Mouse (Mus musculus): ENCODE data around the gene Nol10. TPM values are rescaled to one million over a fixed set of nuclear protein-coding genes. Genes with fewer than 3 reads are reported as not detected.

Nol10 gene
- polyA plus RNA-seq (2011; ENCODE audit: insufficient read depth, insufficient read length, low replicate concordance, missing spikeins) = 7.6 and 9.6 TPM in 2 replicates

GRCm38 (mm10) chr12:17348048-17349036 is at the start of gene Nol10:
Gene Nol10 (plus strand): TSS chr12:17348458.
- TF ChIP-seq POLR2A (IDR thresholded peaks at IDR 0.05; ENCODE audit: borderline replicate concordance, control insufficient read depth, low read depth, low read length) (peak; percentile 85; the same call in 1 of the 2 replicates), CTCF (IDR thresholded peaks at IDR 0.05; ENCODE audit: control insufficient read depth, insufficient read depth, low read length) (no peak)
- H3K4me1 ChIP-seq (ENCODE audit: control insufficient read depth, insufficient read depth, low read length) = no peaks in the 10 kb centered on the region; the same call in 1 of the 2 replicates
- peak within 1 kb of the TSS; percentile 84 for H3K4me3 ChIP-seq (replicated peaks; ENCODE audit: control insufficient read depth, low read depth, low read length)
- peak within 1 kb of the TSS; percentile 21; the same call in 1 of the 2 replicates for H3K27ac ChIP-seq (ENCODE audit: control insufficient read depth, insufficient read depth, low read depth, low read length, poor library complexity)
- under 1% methylated on average over 42 of the region's 42 CpGs for WGBS

DNA sequence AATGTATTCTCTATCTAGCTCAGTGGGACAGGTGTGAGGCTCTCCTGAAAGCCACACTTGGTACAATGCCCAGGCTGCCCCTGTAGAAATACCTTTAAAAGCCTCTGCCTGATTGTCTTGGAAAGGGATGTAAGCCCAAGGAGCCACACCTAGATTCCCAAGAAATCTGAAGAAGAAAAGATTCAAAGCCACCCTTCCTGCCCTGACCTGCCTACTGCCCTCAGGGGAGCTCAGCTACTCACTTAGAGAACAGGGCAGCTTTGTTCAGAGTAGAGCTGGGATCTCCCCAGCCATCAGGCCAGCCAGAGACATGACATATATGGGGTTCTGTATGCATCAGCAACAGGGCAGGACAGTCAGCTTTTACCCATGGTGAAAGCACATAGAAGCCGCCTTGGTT is 48.4 kb upstream of the Nol10 start:
- Histone ChIP-seq H3K4me1 (ENCODE audit: control insufficient read depth, insufficient read depth, low read length) (no peaks in the 10 kb centered on the region), H3K27ac (ENCODE audit: control insufficient read depth, insufficient read depth, low read depth, low read length, poor library complexity) (no peak overlapping the region), H3K4me3 (replicated peaks; ENCODE audit: control insufficient read depth, low read depth, low read length) (no peak overlapping the region)
- no peak for TF ChIP-seq CTCF (IDR thresholded peaks at IDR 0.05; ENCODE audit: control insufficient read depth, insufficient read depth, low read length)
- TF ChIP-seq POLR2A (IDR thresholded peaks at IDR 0.05; ENCODE audit: borderline replicate concordance, control insufficient read depth, low read depth, low read length) = no peak
- WGBS = 84% methylated on average over 1 of the region's 1 CpGs

GRCm38 (mm10) chr12:17305445-17305844 is 42.8 kb upstream of the Nol10 start:
- Histone ChIP-seq H3K4me1 (ENCODE audit: control insufficient read depth, insufficient read depth, low read length) (no peaks in the 10 kb centered on the region), H3K4me3 (replicated peaks; ENCODE audit: control insufficient read depth, low read depth, low read length) (no peak overlapping the region), H3K27ac (ENCODE audit: control insufficient read depth, insufficient read depth, low read depth, low read length, poor library complexity) (no peak overlapping the region)
- 78% methylated on average over 7 of the region's 7 CpGs for WGBS
- no peak for TF ChIP-seq POLR2A (IDR thresholded peaks at IDR 0.05; ENCODE audit: borderline replicate concordance, control insufficient read depth, low read depth, low read length)
- TF ChIP-seq CTCF (IDR thresholded peaks at IDR 0.05; ENCODE audit: control insufficient read depth, insufficient read depth, low read length) = no peak

GRCm38 (mm10) chr12:17308246-17308645 is 40.0 kb upstream of the Nol10 start:
- Histone ChIP-seq H3K27ac (ENCODE audit: control insufficient read depth, insufficient read depth, low read depth, low read length, poor library complexity) (no peak overlapping the region), H3K4me3 (replicated peaks; ENCODE audit: control insufficient read depth, low read depth, low read length) (no peak overlapping the region), H3K4me1 (ENCODE audit: control insufficient read depth, insufficient read depth, low read length) (no peaks in the 10 kb centered on the region)
- no peak for TF ChIP-seq POLR2A (IDR thresholded peaks at IDR 0.05; ENCODE audit: borderline replicate concordance, control insufficient read depth, low read depth, low read length)
- TF ChIP-seq CTCF (IDR thresholded peaks at IDR 0.05; ENCODE audit: control insufficient read depth, insufficient read depth, low read length) = no peak
- WGBS = 34% methylated on average over 4 of the region's 4 CpGs

DNA sequence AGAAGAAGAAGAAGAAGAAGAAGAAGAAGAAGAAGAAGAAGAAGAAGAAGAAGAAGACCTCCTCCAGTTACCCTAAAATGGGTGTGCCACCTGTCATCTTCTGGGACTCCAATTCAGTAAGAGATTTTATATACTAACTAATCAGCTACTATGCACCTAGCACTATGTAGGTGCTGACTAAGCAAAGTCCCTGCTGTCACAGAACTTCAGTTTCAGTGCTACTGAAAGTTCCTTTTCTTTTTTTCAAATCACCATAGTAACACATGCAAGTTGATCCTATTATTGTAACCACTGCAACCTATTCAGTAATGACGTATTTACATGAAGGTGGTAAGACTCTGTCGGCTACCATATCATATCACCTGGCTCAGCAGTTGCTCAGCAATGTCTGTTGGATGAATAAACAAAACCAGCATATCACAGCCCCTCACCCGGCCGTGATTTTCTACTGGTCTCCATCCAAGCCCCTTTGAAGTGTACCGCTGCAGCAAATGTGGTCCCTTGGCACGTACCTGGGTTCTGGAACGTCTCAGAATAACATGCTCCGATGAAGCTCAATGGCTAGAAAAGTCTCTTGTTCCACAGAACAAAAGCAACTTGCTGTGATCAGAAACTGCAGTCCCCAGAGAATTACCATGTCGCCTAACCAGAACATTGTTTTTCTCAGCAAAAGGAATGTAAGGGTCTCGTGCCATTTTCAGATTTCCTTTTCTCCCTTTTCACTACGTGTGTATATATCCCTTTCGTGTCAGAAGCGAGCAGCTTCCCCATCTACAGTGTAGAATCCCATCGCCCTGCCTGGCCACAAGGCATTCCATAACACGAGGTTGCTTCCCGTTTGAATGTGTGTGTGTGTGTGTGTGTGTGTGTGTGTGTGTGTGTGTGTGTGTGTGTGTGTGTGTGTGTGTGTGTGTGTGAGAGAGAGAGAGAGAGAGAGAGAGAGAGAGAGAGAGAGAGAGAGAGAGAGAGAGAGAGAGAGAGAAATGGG is 37.1 kb upstream of the Nol10 start:
- Histone ChIP-seq H3K4me1 (ENCODE audit: control insufficient read depth, insufficient read depth, low read length) (no peaks in the 10 kb centered on the region), H3K27ac (ENCODE audit: control insufficient read depth, insufficient read depth, low read depth, low read length, poor library complexity) (no peak overlapping the region), H3K4me3 (replicated peaks; ENCODE audit: control insufficient read depth, low read depth, low read length) (no peak overlapping the region)
- TF ChIP-seq CTCF (IDR thresholded peaks at IDR 0.05; ENCODE audit: control insufficient read depth, insufficient read depth, low read length) = no peak
- TF ChIP-seq POLR2A (IDR thresholded peaks at IDR 0.05; ENCODE audit: borderline replicate concordance, control insufficient read depth, low read depth, low read length) = no peak
- WGBS = 69% methylated on average over 16 of the region's 16 CpGs

DNA sequence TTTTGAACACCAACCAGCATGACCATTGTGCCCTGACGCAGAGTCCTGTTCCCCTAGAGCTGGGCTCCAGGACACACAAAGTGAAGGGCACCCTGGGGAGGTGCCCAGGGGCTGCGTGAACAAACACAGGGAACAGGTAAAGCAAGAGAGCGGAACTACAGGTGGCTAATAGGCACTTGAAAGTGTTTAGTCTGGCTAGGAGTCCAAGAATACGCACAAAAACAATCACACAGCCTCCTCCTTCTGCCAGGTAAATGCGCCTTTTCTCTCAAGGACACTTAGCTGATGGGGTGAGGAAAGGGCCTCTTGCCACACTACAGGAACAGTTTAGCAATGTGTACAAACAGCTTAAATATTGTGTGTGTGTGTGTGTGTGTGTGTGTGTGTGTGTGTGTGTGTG is 32.2 kb upstream of the Nol10 start:
- Histone ChIP-seq H3K27ac (ENCODE audit: control insufficient read depth, insufficient read depth, low read depth, low read length, poor library complexity) (no peak overlapping the region), H3K4me3 (replicated peaks; ENCODE audit: control insufficient read depth, low read depth, low read length) (no peak overlapping the region), H3K4me1 (ENCODE audit: control insufficient read depth, insufficient read depth, low read length) (no peaks in the 10 kb centered on the region)
- no peak for TF ChIP-seq POLR2A (IDR thresholded peaks at IDR 0.05; ENCODE audit: borderline replicate concordance, control insufficient read depth, low read depth, low read length)
- no peak for TF ChIP-seq CTCF (IDR thresholded peaks at IDR 0.05; ENCODE audit: control insufficient read depth, insufficient read depth, low read length)
- WGBS = 87% methylated on average over 5 of the region's 5 CpGs

DNA sequence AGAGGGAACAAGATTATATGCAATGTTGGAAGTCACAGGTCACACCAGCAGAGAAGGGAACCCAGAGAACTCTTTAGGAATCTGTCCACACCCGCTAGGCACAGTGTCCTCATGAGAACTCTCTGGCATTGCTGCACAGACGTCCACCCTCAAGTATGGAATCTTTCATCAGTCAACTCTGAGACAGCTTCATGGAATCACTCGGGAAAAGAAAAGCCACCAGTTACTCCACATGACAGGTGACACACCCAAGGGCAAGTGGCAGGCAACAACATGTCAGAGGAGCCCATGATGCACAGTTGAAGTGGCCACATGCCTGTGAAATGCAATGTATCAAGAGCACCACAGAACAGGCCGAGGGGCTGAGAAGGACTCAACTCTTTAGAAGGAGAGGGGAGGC is 30.3 kb upstream of the Nol10 start:
- Histone ChIP-seq H3K27ac (ENCODE audit: control insufficient read depth, insufficient read depth, low read depth, low read length, poor library complexity) (no peak overlapping the region), H3K4me1 (ENCODE audit: control insufficient read depth, insufficient read depth, low read length) (no peaks in the 10 kb centered on the region), H3K4me3 (replicated peaks; ENCODE audit: control insufficient read depth, low read depth, low read length) (no peak overlapping the region)
- TF ChIP-seq POLR2A (IDR thresholded peaks at IDR 0.05; ENCODE audit: borderline replicate concordance, control insufficient read depth, low read depth, low read length) (no peak), CTCF (IDR thresholded peaks at IDR 0.05; ENCODE audit: control insufficient read depth, insufficient read depth, low read length) (no peak)
- 69% methylated on average over 4 of the region's 4 CpGs for WGBS
